Mouse (Mus musculus): ENCODE measurements around the gene Zscan21. TPM values are rescaled to one million over a fixed set of nuclear protein-coding genes. Genes with fewer than 3 reads are reported as not detected.

Zscan21 gene
- polyA plus RNA-seq, 1 experiment from 2014 or later = 65.1 TPM

DNA sequence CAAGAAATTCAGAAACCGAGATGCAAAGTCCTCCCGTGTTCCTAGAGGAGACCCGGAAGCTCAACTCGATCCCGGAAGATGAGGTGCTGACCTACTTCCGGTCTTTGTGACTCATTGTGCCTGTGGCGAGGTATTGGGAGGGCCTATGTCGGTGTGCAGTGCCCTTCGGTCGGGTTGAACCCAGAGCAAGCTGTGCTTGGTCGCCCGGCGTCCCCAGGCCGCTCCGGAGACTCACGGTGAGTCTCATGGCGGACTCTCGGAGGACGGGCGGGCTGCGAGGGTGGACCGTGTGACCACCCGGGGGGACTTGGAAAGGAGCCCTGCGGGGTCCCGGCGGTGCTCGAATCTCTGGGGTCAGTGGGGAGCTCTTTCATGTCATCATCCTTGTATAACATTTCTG, 31.7 kb upstream of the Zscan21 start, which contains the start of gene Zkscan1:
Gene Zkscan1, plus strand, starts transcription at position 89 of the 400 bp plus-strand sequence.
- WGBS = under 1% methylated on average over 27 of the region's 27 CpGs
- peak within 1 kb of the TSS; percentile 58 for H3K4me2 ChIP-seq (replicated peaks; ENCODE audit: low read depth, low read length)
- peak; percentile 95 for ATAC-seq (ENCODE audit: low FRiP score, low TSS enrichment)
- peak within 1 kb of the TSS; percentile 86 for H3K27ac ChIP-seq (ENCODE audit: low read depth, low read length)
- no peaks in the 10 kb centered on the region for H3K9me3 ChIP-seq (ENCODE audit: control insufficient read depth, low read length)
- H3K9ac ChIP-seq (ENCODE audit: low read depth, low read length) = peak within 1 kb of the TSS; percentile 98
- peak within 1 kb of the TSS; percentile 93 for H3K4me3 ChIP-seq (ENCODE audit: low read length)
- peaks cover 21% of the 10 kb centered on the region for H3K4me1 ChIP-seq (ENCODE audit: control insufficient read depth, insufficient read depth, low read length)
- H3K36me3 ChIP-seq (ENCODE audit: control insufficient read depth, insufficient read depth, low read length) = peaks cover 18% of the 10 kb centered on the region; the same call in 1 of the 2 replicates
- H3K27me3 ChIP-seq (ENCODE audit: control insufficient read depth, insufficient read depth, low read length) = no peaks in the 10 kb centered on the region

DNA sequence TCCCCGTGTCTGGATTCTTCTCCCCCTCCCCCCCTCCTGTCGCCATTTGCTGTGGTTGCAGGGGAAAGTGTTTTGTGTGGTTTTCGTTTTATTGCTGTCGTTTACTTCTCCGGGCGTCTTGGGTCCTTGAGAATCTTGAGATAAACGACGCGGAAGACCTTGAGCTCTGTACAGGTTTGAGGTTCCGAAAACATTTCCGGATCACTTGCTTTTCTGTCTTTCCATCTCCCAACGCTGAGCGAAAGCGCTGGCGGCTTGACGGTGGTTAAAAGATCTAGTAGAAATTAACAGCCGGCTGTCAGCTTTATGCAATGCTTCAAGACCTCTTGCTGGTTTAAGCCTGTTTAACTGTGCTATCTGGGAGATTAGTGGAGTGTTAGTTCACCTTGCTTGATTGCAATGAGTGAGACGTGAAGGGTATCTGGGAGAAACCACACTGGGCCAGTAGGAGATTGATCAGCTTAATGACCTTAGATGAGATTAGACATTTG, 31.2 kb upstream of the Zscan21 start:
- peaks cover 18% of the 10 kb centered on the region; the same call in 1 of the 2 replicates for H3K36me3 ChIP-seq (ENCODE audit: control insufficient read depth, insufficient read depth, low read length)
- H3K27ac ChIP-seq (ENCODE audit: low read depth, low read length) = peak overlapping the region; percentile 86
- peak overlapping the region; percentile 98 for H3K9ac ChIP-seq (ENCODE audit: low read depth, low read length)
- no peaks in the 10 kb centered on the region for H3K27me3 ChIP-seq (ENCODE audit: control insufficient read depth, insufficient read depth, low read length)
- ATAC-seq (ENCODE audit: low FRiP score, low TSS enrichment) = no peak
- H3K4me3 ChIP-seq (ENCODE audit: low read length) = peak overlapping the region; percentile 93
- under 1% methylated on average over 18 of the region's 18 CpGs for WGBS
- peaks cover 21% of the 10 kb centered on the region for H3K4me1 ChIP-seq (ENCODE audit: control insufficient read depth, insufficient read depth, low read length)
- H3K9me3 ChIP-seq (ENCODE audit: control insufficient read depth, low read length) = no peaks in the 10 kb centered on the region
- H3K4me2 ChIP-seq (replicated peaks; ENCODE audit: low read depth, low read length) = peak overlapping the region; percentile 58

DNA sequence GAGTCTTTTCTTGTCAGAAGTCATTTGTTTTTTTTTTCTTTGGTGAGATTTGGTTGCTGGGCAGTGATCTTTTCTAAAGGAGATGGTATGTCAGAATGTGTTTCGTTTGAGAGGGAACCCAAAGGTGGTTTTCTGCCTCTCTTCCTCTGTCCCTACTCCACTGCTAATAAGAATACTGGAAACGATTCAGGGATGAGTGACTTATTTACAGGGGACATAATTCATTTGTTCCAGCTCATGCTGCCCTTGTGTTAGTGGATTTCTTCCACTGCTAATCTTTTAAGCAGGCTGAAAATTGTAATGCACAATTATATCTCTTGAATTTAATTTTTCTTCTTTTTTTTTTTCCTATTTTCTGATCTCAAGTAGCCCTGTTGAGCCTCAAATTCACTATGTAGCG, 29.9 kb upstream of the Zscan21 start:
- 64% methylated on average over 3 of the region's 3 CpGs for WGBS
- no peaks in the 10 kb centered on the region for H3K27me3 ChIP-seq (ENCODE audit: control insufficient read depth, insufficient read depth, low read length)
- peak overlapping the region; percentile 58 for H3K4me2 ChIP-seq (replicated peaks; ENCODE audit: low read depth, low read length)
- no peak overlapping the region for H3K27ac ChIP-seq (ENCODE audit: low read depth, low read length)
- H3K9me3 ChIP-seq (ENCODE audit: control insufficient read depth, low read length) = no peaks in the 10 kb centered on the region
- no peak overlapping the region; the same call in 1 of the 2 replicates for H3K4me3 ChIP-seq (ENCODE audit: low read length)
- no peak for ATAC-seq (ENCODE audit: low FRiP score, low TSS enrichment)
- peaks cover 21% of the 10 kb centered on the region for H3K4me1 ChIP-seq (ENCODE audit: control insufficient read depth, insufficient read depth, low read length)
- peaks cover 18% of the 10 kb centered on the region; the same call in 1 of the 2 replicates for H3K36me3 ChIP-seq (ENCODE audit: control insufficient read depth, insufficient read depth, low read length)
- peak overlapping the region; percentile 18; the same call in 1 of the 2 replicates for H3K9ac ChIP-seq (ENCODE audit: low read depth, low read length)

DNA sequence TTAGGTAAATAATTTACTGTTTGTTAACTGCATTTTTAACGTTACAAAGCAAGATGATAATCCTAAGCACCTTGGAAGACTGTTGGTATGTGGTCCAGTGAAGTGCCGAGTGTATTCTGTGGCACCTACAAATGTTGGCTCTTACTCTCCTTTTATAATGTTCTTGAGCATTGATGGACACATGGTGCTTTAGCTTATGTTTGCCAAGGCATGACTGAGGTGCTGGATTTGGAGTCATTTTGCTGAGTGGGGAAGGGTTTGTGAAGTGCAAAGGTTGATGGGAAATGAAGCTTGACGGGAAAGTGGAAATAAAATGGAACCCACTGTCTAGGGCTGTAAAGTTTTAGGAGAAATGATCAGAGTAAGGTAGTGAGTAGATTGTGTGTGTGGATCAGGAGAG, 28.3 kb upstream of the Zscan21 start:
- WGBS = 76% methylated on average over 3 of the region's 3 CpGs
- H3K4me1 ChIP-seq (ENCODE audit: control insufficient read depth, insufficient read depth, low read length) = peaks cover 21% of the 10 kb centered on the region
- no peak overlapping the region for H3K4me3 ChIP-seq (ENCODE audit: low read length)
- ATAC-seq (ENCODE audit: low FRiP score, low TSS enrichment) = no peak
- H3K27me3 ChIP-seq (ENCODE audit: control insufficient read depth, insufficient read depth, low read length) = no peaks in the 10 kb centered on the region
- peak overlapping the region; percentile 69 for H3K27ac ChIP-seq (ENCODE audit: low read depth, low read length)
- H3K9me3 ChIP-seq (ENCODE audit: control insufficient read depth, low read length) = no peaks in the 10 kb centered on the region
- 0 out of 2 replicates have a peak overlapping the region, but pooled peaks have one; percentile 12 for H3K9ac ChIP-seq (ENCODE audit: low read depth, low read length)
- peak overlapping the region; percentile 10; the same call in 1 of the 2 replicates for H3K4me2 ChIP-seq (replicated peaks; ENCODE audit: low read depth, low read length)
- peaks cover 27% of the 10 kb centered on the region; the same call in 1 of the 2 replicates for H3K36me3 ChIP-seq (ENCODE audit: control insufficient read depth, insufficient read depth, low read length)

DNA sequence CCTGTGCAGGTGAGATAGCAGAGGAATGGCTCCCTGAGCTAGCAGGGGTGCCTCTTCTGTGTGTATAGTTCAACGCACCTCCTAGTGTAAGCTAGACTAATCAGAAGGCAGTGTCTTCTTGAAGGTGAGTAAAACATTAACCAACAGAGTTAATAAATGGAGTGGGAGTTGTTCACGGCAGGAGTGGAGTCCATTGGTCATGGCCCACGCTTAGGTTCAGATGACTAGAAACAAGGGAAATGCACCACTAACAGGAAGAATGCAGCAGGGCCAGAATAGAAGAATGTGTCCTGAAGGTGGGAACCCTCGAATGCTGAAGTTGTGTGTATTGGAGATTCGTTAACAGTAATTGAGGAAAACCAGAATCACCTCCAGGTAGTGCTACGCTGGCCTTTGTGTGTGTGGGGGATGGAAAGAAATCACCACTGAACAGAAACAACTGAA, 27.6 kb upstream of the Zscan21 start:
- ATAC-seq (ENCODE audit: low FRiP score, low TSS enrichment) = peak; percentile 38; the same call in 1 of the 2 replicates
- no peak overlapping the region for H3K4me3 ChIP-seq (ENCODE audit: low read length)
- peak overlapping the region; percentile 30 for H3K4me2 ChIP-seq (replicated peaks; ENCODE audit: low read depth, low read length)
- H3K27ac ChIP-seq (ENCODE audit: low read depth, low read length) = peak overlapping the region; percentile 69
- H3K9me3 ChIP-seq (ENCODE audit: control insufficient read depth, low read length) = no peaks in the 10 kb centered on the region
- WGBS = 62% methylated on average over 6 of the region's 6 CpGs
- H3K4me1 ChIP-seq (ENCODE audit: control insufficient read depth, insufficient read depth, low read length) = peaks cover 21% of the 10 kb centered on the region
- peak overlapping the region; percentile 12; the same call in 1 of the 2 replicates for H3K9ac ChIP-seq (ENCODE audit: low read depth, low read length)
- peaks cover 34% of the 10 kb centered on the region for H3K36me3 ChIP-seq (ENCODE audit: control insufficient read depth, insufficient read depth, low read length)
- no peaks in the 10 kb centered on the region for H3K27me3 ChIP-seq (ENCODE audit: control insufficient read depth, insufficient read depth, low read length)

DNA sequence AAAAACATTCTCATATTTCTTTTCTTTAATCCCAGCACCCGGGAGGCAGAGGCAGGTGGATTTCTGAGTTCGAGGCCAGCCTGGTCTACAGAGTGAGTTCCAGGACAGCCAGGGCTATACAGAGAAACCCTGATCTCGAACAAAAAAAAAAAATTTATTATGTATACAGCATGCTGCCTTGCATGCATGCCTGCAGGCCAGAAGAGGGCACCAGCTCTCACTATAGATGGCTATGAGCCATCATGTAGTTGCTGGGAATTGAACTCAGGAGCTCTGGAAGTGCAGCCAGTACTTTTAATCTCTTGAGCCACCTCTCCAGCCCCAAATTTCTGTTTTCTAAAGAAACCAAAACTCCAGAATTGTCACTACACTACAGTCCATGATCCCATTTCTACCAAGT, 26.4 kb upstream of the Zscan21 start:
- no peak overlapping the region for H3K9ac ChIP-seq (ENCODE audit: low read depth, low read length)
- H3K27ac ChIP-seq (ENCODE audit: low read depth, low read length) = 0 out of 2 replicates have a peak overlapping the region, but pooled peaks have one; percentile 6
- H3K4me1 ChIP-seq (ENCODE audit: control insufficient read depth, insufficient read depth, low read length) = peaks cover 21% of the 10 kb centered on the region
- no peak for ATAC-seq (ENCODE audit: low FRiP score, low TSS enrichment)
- H3K9me3 ChIP-seq (ENCODE audit: control insufficient read depth, low read length) = no peaks in the 10 kb centered on the region
- H3K4me3 ChIP-seq (ENCODE audit: low read length) = no peak overlapping the region
- H3K4me2 ChIP-seq (replicated peaks; ENCODE audit: low read depth, low read length) = no peak overlapping the region
- 80% methylated on average over 3 of the region's 3 CpGs for WGBS
- peaks cover 46% of the 10 kb centered on the region for H3K36me3 ChIP-seq (ENCODE audit: control insufficient read depth, insufficient read depth, low read length)
- no peaks in the 10 kb centered on the region for H3K27me3 ChIP-seq (ENCODE audit: control insufficient read depth, insufficient read depth, low read length)

DNA sequence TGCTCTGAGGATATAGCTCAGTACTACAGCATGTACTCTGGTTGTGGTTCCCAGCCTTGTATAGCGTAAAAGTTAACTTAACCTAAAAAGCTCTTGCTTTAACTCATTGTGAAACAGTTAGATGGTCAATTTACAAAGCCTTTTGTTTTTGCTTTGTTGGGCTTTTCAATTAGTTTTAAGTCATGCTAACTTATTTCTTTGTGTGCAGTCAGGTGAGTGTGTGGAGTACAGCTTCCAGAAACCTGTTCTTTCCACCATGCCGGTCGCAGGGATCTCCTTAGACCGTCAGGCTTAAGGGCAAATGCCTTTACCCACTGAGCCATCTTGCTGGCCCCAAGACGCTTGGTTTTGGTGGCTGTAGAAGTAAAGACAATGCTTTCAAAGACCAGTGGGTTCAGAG, 26.0 kb upstream of the Zscan21 start:
- H3K4me2 ChIP-seq (replicated peaks; ENCODE audit: low read depth, low read length) = no peak overlapping the region
- no peak overlapping the region for H3K27ac ChIP-seq (ENCODE audit: low read depth, low read length)
- peaks cover 49% of the 10 kb centered on the region for H3K36me3 ChIP-seq (ENCODE audit: control insufficient read depth, insufficient read depth, low read length)
- WGBS = 92% methylated on average over 5 of the region's 5 CpGs
- no peaks in the 10 kb centered on the region for H3K27me3 ChIP-seq (ENCODE audit: control insufficient read depth, insufficient read depth, low read length)
- H3K4me3 ChIP-seq (ENCODE audit: low read length) = no peak overlapping the region
- no peak for ATAC-seq (ENCODE audit: low FRiP score, low TSS enrichment)
- H3K9me3 ChIP-seq (ENCODE audit: control insufficient read depth, low read length) = no peaks in the 10 kb centered on the region
- H3K9ac ChIP-seq (ENCODE audit: low read depth, low read length) = no peak overlapping the region
- peaks cover 21% of the 10 kb centered on the region for H3K4me1 ChIP-seq (ENCODE audit: control insufficient read depth, insufficient read depth, low read length)

DNA sequence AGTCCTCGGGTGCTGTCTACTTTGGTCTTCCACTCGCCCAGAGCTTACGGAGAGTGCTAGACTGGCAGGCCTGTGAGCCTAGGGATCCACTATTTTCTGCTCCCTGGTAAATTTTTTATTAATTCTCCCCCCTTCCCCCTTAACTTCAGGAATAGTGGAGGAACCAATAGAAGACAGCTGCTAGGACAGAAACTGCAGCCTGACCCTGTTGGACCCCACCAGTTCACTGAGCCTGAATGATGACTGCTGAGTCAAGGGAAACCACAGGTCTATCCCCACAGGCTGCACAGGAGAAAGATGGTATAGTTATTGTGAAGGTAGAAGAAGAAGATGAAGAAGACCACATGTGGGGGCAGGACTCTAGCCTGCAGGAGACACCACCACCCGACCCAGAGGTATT, 23.9 kb upstream of the Zscan21 start:
- H3K27ac ChIP-seq (ENCODE audit: low read depth, low read length) = no peak overlapping the region
- H3K9ac ChIP-seq (ENCODE audit: low read depth, low read length) = no peak overlapping the region
- ATAC-seq (ENCODE audit: low FRiP score, low TSS enrichment) = no peak
- no peaks in the 10 kb centered on the region for H3K27me3 ChIP-seq (ENCODE audit: control insufficient read depth, insufficient read depth, low read length)
- no peak overlapping the region for H3K4me2 ChIP-seq (replicated peaks; ENCODE audit: low read depth, low read length)
- 89% methylated on average over 4 of the region's 4 CpGs for WGBS
- peaks cover 7% of the 10 kb centered on the region; the same call in 1 of the 2 replicates for H3K4me1 ChIP-seq (ENCODE audit: control insufficient read depth, insufficient read depth, low read length)
- H3K36me3 ChIP-seq (ENCODE audit: control insufficient read depth, insufficient read depth, low read length) = peaks cover 63% of the 10 kb centered on the region
- H3K9me3 ChIP-seq (ENCODE audit: control insufficient read depth, low read length) = no peaks in the 10 kb centered on the region
- no peak overlapping the region for H3K4me3 ChIP-seq (ENCODE audit: low read length)

DNA sequence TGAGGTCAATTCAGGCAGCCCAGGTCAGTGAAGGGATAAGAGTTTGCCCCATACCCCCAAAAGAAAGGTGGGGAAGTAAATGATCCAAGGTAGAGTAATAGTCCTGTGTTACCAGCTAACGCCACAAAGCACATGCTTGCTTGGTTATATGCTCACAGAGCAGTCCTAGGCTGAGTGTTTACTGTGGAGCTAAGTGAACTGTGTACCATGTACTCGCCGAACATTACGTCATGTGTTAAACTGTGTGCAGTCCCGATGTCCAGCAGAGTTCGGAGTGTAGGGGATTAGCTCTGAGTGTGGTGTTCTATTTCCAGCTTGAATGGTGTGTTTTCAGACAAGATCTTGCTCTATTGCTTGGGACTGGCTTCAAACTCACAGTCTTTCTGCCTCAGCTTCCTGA, 22.2 kb upstream of the Zscan21 start:
- no peaks in the 10 kb centered on the region for H3K4me1 ChIP-seq (ENCODE audit: control insufficient read depth, insufficient read depth, low read length)
- no peak overlapping the region for H3K4me3 ChIP-seq (ENCODE audit: low read length)
- ATAC-seq (ENCODE audit: low FRiP score, low TSS enrichment) = no peak
- no peak overlapping the region for H3K27ac ChIP-seq (ENCODE audit: low read depth, low read length)
- 96% methylated on average over 6 of the region's 6 CpGs for WGBS
- H3K9me3 ChIP-seq (ENCODE audit: control insufficient read depth, low read length) = no peaks in the 10 kb centered on the region
- peaks cover 69% of the 10 kb centered on the region for H3K36me3 ChIP-seq (ENCODE audit: control insufficient read depth, insufficient read depth, low read length)
- H3K4me2 ChIP-seq (replicated peaks; ENCODE audit: low read depth, low read length) = no peak overlapping the region
- H3K27me3 ChIP-seq (ENCODE audit: control insufficient read depth, insufficient read depth, low read length) = no peaks in the 10 kb centered on the region
- H3K9ac ChIP-seq (ENCODE audit: low read depth, low read length) = no peak overlapping the region

Measured in kidney, embryonic 14.5 days (tissue).